Mouse (Mus musculus): ENCODE data around the gene Osbpl10. TPM values are rescaled to one million over a fixed set of nuclear protein-coding genes. Genes with fewer than 3 reads are reported as not detected.

Gene Osbpl10
- polyA plus RNA-seq, 1 experiment from 2014 or later = 1.4 TPM

- H3K27me3 ChIP-seq (ENCODE audit: control insufficient read depth, insufficient read depth, low read length) = no peaks in the 10 kb centered on the region
- H3K4me1 ChIP-seq (ENCODE audit: control insufficient read depth, insufficient read depth, low read length) = peaks cover 7% of the 10 kb centered on the region; the same call in 1 of the 2 replicates
- no peak for ATAC-seq (ENCODE audit: insufficient read depth, low FRiP score, low TSS enrichment)
- no peaks in the 10 kb centered on the region for H3K9me3 ChIP-seq (ENCODE audit: control insufficient read depth, low read length)
- no peaks in the 10 kb centered on the region for H3K36me3 ChIP-seq (ENCODE audit: control insufficient read depth, insufficient read depth, low read length)
- no peak overlapping the region for H3K4me2 ChIP-seq (ENCODE audit: low read depth)
- 88% methylated on average over 5 of the region's 5 CpGs for WGBS
- no peak overlapping the region for H3K9ac ChIP-seq (ENCODE audit: low read length)
- H3K4me3 ChIP-seq (ENCODE audit: low read depth, low read length) = no peak overlapping the region
- no peak for DNase-seq (ENCODE audit: low spot score)
- no peak overlapping the region for H3K27ac ChIP-seq (ENCODE audit: low read depth, low read length)
Observed at GRCm38 (mm10) chr9:115213755-115214264, 235.4 kb downstream of the Osbpl10 start.

DNA sequence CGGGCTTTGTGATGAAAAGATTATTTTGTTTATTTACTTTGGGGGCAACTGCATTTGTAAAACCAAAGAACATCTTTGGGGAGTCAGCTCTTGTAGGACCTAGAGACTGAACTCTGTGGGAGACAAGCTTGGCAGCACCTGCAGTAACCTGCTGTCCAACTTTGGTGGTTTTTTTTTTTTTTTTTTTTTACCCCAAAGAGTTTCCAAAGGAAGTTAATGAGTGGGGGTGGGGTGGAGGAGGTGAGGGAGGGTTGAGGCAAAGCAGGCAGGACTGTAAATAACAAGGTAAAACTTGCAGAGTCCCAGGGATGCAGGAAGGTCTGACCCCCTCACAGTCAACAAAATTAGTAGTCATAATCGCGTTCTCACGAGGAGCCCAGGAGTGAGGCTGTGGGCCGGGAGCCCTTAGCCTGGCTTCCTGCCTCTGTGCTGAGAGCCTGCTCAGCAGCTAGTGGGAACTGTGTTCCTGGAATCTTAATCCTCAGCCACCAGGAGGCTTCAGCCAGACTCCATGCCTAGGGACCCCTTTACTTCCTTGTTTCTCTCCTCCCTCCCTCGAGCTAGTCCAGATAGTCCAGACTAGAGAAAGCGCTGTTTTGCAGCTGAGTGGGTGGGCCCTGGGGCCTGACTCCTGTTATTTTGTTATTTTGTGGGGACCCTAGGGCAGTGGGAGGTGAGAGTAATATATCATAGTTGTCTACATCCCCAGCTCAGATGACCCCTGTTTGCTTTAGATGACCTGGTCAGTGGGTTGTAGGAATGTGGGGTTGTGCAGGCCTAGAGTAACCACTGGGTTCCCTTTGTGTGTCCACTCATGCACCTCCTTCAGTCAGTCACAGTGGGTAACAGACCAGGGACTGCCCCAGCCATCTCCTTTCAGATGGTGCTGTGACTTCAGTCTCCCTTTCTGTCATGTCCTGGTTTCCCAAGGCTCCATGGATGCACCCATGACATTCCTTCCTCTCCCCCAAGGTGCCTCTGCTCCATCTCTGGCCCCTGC is 236.5 kb downstream of the Osbpl10 start:
- DNase-seq (ENCODE audit: low spot score) = no peak
- WGBS = 11% methylated on average over 7 of the region's 7 CpGs

DNA sequence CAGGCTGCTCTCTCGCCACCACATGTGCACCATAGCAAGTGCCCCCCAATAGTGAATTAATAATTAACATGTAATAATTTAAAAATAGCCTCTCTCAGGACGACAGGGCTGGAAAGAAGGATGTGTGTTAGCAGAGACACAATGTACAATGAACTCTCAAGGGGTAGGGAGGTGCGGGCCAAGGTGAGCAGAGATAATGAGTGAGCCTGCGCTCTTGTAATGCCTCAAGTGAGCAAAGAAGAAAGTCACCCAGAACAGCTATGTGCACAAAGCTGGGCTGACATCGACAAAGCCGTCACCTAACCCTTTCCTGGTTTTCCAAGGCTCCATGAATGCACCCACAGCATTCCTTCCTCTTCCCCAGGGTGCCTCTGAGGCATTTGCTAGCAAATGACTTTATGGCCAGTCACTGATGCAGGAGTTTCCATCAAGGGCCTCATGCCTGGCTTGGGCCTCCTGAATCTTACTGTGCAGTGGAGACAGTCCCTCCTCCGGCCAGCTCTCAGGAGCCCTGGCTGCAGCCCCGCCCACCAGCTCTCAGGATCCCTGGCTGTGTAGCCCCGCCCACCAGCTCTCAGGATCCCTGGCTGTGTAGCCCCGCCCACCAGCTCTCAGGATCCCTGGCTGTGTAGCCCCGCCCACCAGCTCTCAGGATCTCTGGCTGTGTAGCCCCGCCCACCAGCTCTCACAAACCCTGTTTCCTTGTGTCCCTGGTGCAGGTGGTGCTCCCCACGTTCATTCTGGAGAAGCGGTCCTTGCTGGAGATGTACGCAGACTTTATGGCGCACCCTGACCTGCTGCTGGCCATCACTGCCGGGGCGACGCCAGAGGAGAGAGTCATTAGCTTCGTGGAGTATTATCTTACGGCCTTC is 237.7 kb downstream of the Osbpl10 start:
- Histone ChIP-seq H3K9me3 (ENCODE audit: control insufficient read depth, low read length) (no peaks in the 10 kb centered on the region), H3K4me1 (ENCODE audit: control insufficient read depth, insufficient read depth, low read length) (peaks cover 7% of the 10 kb centered on the region; the same call in 1 of the 2 replicates), H3K27me3 (ENCODE audit: control insufficient read depth, insufficient read depth, low read length) (no peaks in the 10 kb centered on the region), H3K36me3 (ENCODE audit: control insufficient read depth, insufficient read depth, low read length) (no peaks in the 10 kb centered on the region), H3K27ac (ENCODE audit: low read depth, low read length) (no peak overlapping the region), H3K9ac (ENCODE audit: low read length) (no peak overlapping the region), H3K4me2 (ENCODE audit: low read depth) (peak overlapping the region; percentile 31), H3K4me3 (ENCODE audit: low read depth, low read length) (no peak overlapping the region)
- DNase-seq (ENCODE audit: low spot score) (peak; percentile 69), ATAC-seq (ENCODE audit: insufficient read depth, low FRiP score, low TSS enrichment) (peak; percentile 86)
- 24% methylated on average over 20 of the region's 21 CpGs for WGBS

More for the DNA sequence above, 236.5 kb downstream of the Osbpl10 start:
- Histone ChIP-seq H3K36me3 (ENCODE audit: control insufficient read depth, insufficient read depth, low read length) (no peaks in the 10 kb centered on the region), H3K4me3 (ENCODE audit: low read depth, low read length) (no peak overlapping the region), H3K27me3 (ENCODE audit: control insufficient read depth, insufficient read depth, low read length) (no peaks in the 10 kb centered on the region), H3K4me2 (ENCODE audit: low read depth) (no peak overlapping the region), H3K4me1 (ENCODE audit: control insufficient read depth, insufficient read depth, low read length) (peaks cover 7% of the 10 kb centered on the region; the same call in 1 of the 2 replicates), H3K9ac (ENCODE audit: low read length) (peak overlapping the region; percentile 14; the same call in 1 of the 2 replicates), H3K9me3 (ENCODE audit: control insufficient read depth, low read length) (no peaks in the 10 kb centered on the region), H3K27ac (ENCODE audit: low read depth, low read length) (no peak overlapping the region)
- no peak for ATAC-seq (ENCODE audit: insufficient read depth, low FRiP score, low TSS enrichment)

GRCm38 (mm10) chr9:115217984-115218383 is 239.6 kb downstream of the Osbpl10 start:
- Histone ChIP-seq H3K9me3 (ENCODE audit: control insufficient read depth, low read length) (no peaks in the 10 kb centered on the region), H3K9ac (ENCODE audit: low read length) (no peak overlapping the region), H3K36me3 (ENCODE audit: control insufficient read depth, insufficient read depth, low read length) (no peaks in the 10 kb centered on the region), H3K27ac (ENCODE audit: low read depth, low read length) (no peak overlapping the region), H3K4me1 (ENCODE audit: control insufficient read depth, insufficient read depth, low read length) (peaks cover 7% of the 10 kb centered on the region; the same call in 1 of the 2 replicates), H3K27me3 (ENCODE audit: control insufficient read depth, insufficient read depth, low read length) (no peaks in the 10 kb centered on the region), H3K4me2 (ENCODE audit: low read depth) (no peak overlapping the region), H3K4me3 (ENCODE audit: low read depth, low read length) (no peak overlapping the region)
- WGBS = 15% methylated on average over 9 of the region's 9 CpGs
- no peak for DNase-seq (ENCODE audit: low spot score)
- no peak for ATAC-seq (ENCODE audit: insufficient read depth, low FRiP score, low TSS enrichment)

DNA sequence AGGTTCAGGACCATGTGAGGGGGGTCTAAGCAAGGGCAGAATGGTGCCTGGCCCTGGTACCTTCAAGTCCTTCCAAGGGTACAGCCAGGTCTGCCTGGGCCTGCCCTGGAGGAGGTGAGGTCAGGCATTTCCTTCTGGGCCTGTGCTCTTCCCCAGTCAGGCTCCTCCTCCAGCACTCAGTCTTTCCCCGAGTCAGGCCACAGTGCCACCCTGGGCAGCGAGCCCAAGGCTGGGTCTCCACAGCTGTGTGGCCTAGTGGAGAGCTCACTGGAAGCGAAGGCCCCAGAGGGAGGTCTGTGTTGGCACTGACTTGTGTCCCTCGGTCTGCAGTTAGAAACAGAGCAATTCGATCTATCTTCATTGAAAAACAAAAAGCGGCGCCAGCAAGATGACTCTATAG is 242.1 kb downstream of the Osbpl10 start:
- Histone ChIP-seq H3K4me3 (ENCODE audit: low read depth, low read length) (no peak overlapping the region), H3K36me3 (ENCODE audit: control insufficient read depth, insufficient read depth, low read length) (no peaks in the 10 kb centered on the region), H3K4me2 (ENCODE audit: low read depth) (no peak overlapping the region), H3K27ac (ENCODE audit: low read depth, low read length) (no peak overlapping the region), H3K9me3 (ENCODE audit: control insufficient read depth, low read length) (no peaks in the 10 kb centered on the region), H3K4me1 (ENCODE audit: control insufficient read depth, insufficient read depth, low read length) (peaks cover 5% of the 10 kb centered on the region; the same call in 1 of the 2 replicates), H3K9ac (ENCODE audit: low read length) (no peak overlapping the region), H3K27me3 (ENCODE audit: control insufficient read depth, insufficient read depth, low read length) (no peaks in the 10 kb centered on the region)
- ATAC-seq (ENCODE audit: insufficient read depth, low FRiP score, low TSS enrichment) (no peak), DNase-seq (ENCODE audit: low spot score) (no peak)
- WGBS = 81% methylated on average over 7 of the region's 7 CpGs

- H3K4me3 ChIP-seq (ENCODE audit: low read depth, low read length) = no peak overlapping the region
- DNase-seq (ENCODE audit: low spot score) (no peak), ATAC-seq (ENCODE audit: insufficient read depth, low FRiP score, low TSS enrichment) (no peak)
- no peaks in the 10 kb centered on the region for H3K36me3 ChIP-seq (ENCODE audit: control insufficient read depth, insufficient read depth, low read length)
- no peak overlapping the region for H3K27ac ChIP-seq (ENCODE audit: low read depth, low read length)
- WGBS = 95% methylated on average over 7 of the region's 7 CpGs
- H3K27me3 ChIP-seq (ENCODE audit: control insufficient read depth, insufficient read depth, low read length) = no peaks in the 10 kb centered on the region
- H3K4me2 ChIP-seq (ENCODE audit: low read depth) = no peak overlapping the region
- H3K4me1 ChIP-seq (ENCODE audit: control insufficient read depth, insufficient read depth, low read length) = no peaks in the 10 kb centered on the region
- H3K9ac ChIP-seq (ENCODE audit: low read length) = no peak overlapping the region
- H3K9me3 ChIP-seq (ENCODE audit: control insufficient read depth, low read length) = no peaks in the 10 kb centered on the region
Observed at GRCm38 (mm10) chr9:115221265-115221664, 242.9 kb downstream of the Osbpl10 start.

- no peaks in the 10 kb centered on the region for H3K36me3 ChIP-seq (ENCODE audit: control insufficient read depth, insufficient read depth, low read length)
- no peak overlapping the region for H3K27ac ChIP-seq (ENCODE audit: low read depth, low read length)
- peak; percentile 63 for ATAC-seq (ENCODE audit: insufficient read depth, low FRiP score, low TSS enrichment)
- H3K9me3 ChIP-seq (ENCODE audit: control insufficient read depth, low read length) = no peaks in the 10 kb centered on the region
- DNase-seq (ENCODE audit: low spot score) = peak; percentile 43
- H3K9ac ChIP-seq (ENCODE audit: low read length) = no peak overlapping the region
- WGBS = 41% methylated on average over 7 of the region's 7 CpGs
- no peak overlapping the region for H3K4me2 ChIP-seq (ENCODE audit: low read depth)
- H3K27me3 ChIP-seq (ENCODE audit: control insufficient read depth, insufficient read depth, low read length) = no peaks in the 10 kb centered on the region
- no peak overlapping the region for H3K4me3 ChIP-seq (ENCODE audit: low read depth, low read length)
- no peaks in the 10 kb centered on the region for H3K4me1 ChIP-seq (ENCODE audit: control insufficient read depth, insufficient read depth, low read length)
Observed at GRCm38 (mm10) chr9:115224744-115225354, 246.5 kb downstream of the Osbpl10 start.

DNA sequence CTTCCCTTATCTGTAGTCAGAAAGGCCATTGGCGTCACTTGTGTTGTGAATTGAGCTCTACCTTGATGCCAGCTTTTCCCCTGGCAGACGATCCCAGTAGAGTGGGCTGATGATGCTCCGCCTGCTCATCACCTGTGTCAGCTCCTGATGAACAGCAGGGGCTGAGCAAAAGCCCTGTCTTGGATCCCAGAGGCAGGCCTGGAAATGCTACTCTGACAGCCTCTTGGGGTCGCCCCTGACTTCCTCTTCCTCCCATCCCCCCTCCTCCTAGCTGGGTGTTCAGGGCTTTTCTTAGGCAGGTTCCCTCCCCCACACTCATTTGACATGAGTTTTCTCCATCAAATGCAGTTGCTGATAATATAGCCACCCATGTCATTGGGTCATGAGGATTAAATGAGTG is 250.8 kb downstream of the Osbpl10 start:
- no peaks in the 10 kb centered on the region for H3K9me3 ChIP-seq (ENCODE audit: control insufficient read depth, low read length)

More for the DNA sequence above, 250.8 kb downstream of the Osbpl10 start:
- Histone ChIP-seq H3K4me1 (ENCODE audit: control insufficient read depth, insufficient read depth, low read length) (0 out of 2 replicates have a peak, but pooled peaks cover 3% of the 10 kb centered on the region), H3K9ac (ENCODE audit: low read length) (no peak overlapping the region), H3K4me3 (ENCODE audit: low read depth, low read length) (no peak overlapping the region), H3K27me3 (ENCODE audit: control insufficient read depth, insufficient read depth, low read length) (no peaks in the 10 kb centered on the region), H3K4me2 (ENCODE audit: low read depth) (no peak overlapping the region), H3K27ac (ENCODE audit: low read depth, low read length) (no peak overlapping the region), H3K36me3 (ENCODE audit: control insufficient read depth, insufficient read depth, low read length) (no peaks in the 10 kb centered on the region)
- ATAC-seq (ENCODE audit: insufficient read depth, low FRiP score, low TSS enrichment) = no peak
- 76% methylated on average over 4 of the region's 4 CpGs for WGBS
- no peak for DNase-seq (ENCODE audit: low spot score)
